Mouse (Mus musculus): ENCODE measurements around the gene Gm10184. TPM values are rescaled to one million over a fixed set of nuclear protein-coding genes. Genes with fewer than 3 reads are reported as not detected.

The Gm10184 gene
- 5.7 TPM for polyA plus RNA-seq (2017; shearing (Covaris generic))

DNA sequence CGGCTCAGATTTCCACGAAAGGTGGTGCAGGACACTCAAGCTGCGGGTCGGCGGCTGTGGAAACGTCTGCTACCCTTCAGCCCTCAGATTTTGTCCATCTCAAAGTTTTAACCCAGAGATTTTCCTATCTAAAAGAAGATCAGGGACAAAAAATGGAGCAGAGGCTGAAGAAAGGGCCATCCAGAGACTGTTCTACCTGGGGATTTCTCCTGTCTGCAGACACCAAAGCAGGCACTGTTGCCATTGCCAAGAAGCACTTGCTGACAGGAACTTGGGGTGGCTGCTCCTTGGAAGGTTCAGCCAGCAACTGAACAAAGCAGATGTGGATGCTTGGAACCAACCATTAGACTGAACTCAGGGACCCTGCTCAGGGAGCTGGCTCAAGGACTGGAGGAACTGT is at the start of gene Gm10184:
TSS of gene Gm10184 (minus strand) at position 101 of the 400 bp plus-strand sequence.

Data from effector memory CD4-positive, alpha-beta T cell, adult 7 months (primary cell).